Mouse (Mus musculus): ENCODE data around the gene Zfp423. TPM values are rescaled to one million over a fixed set of nuclear protein-coding genes. Genes with fewer than 3 reads are reported as not detected.

The Zfp423 gene
- polyA plus RNA-seq, 1 experiment from 2014 or later, result 36.5 TPM

GRCm38 (mm10) chr8:87754853-87755252 is 204.5 kb downstream of the Zfp423 start:
- no peaks in the 10 kb centered on the region for H3K36me3 ChIP-seq
- no peak for ATAC-seq (ENCODE audit: insufficient number of reproducible peaks, insufficient read depth, low FRiP score, low TSS enrichment)
- peaks cover 23% of the 10 kb centered on the region for H3K4me1 ChIP-seq
- no peak overlapping the region for H3K4me2 ChIP-seq (replicated peaks)
- no peak overlapping the region for H3K27ac ChIP-seq
- no peak overlapping the region for H3K4me3 ChIP-seq
- H3K9ac ChIP-seq, result no peak overlapping the region
- H3K9me3 ChIP-seq, result no peaks in the 10 kb centered on the region
- no peaks in the 10 kb centered on the region for H3K27me3 ChIP-seq
- 87% methylated on average over 8 of the region's 8 CpGs for WGBS

- no peak for ATAC-seq (ENCODE audit: insufficient number of reproducible peaks, insufficient read depth, low FRiP score, low TSS enrichment)
- Histone ChIP-seq H3K27me3 (no peaks in the 10 kb centered on the region), H3K27ac (no peak overlapping the region), H3K4me2 (replicated peaks) (no peak overlapping the region), H3K4me1 (peaks cover 19% of the 10 kb centered on the region), H3K4me3 (no peak overlapping the region), H3K9ac (no peak overlapping the region), H3K36me3 (no peaks in the 10 kb centered on the region), H3K9me3 (no peaks in the 10 kb centered on the region)
- 67% methylated on average over 2 of the region's 2 CpGs for WGBS
Measured at GRCm38 (mm10) chr8:87753636-87754035, 205.8 kb downstream of the Zfp423 start.

GRCm38 (mm10) chr8:87753148-87753547 is 206.2 kb downstream of the Zfp423 start:
- peaks cover 19% of the 10 kb centered on the region for H3K4me1 ChIP-seq
- no peak overlapping the region for H3K9ac ChIP-seq
- 0 out of 2 replicates have a peak overlapping the region, but pooled peaks have one; percentile 6 for H3K27ac ChIP-seq
- H3K9me3 ChIP-seq, result no peaks in the 10 kb centered on the region
- WGBS, result 76% methylated on average over 8 of the region's 8 CpGs
- no peak overlapping the region for H3K4me3 ChIP-seq
- no peaks in the 10 kb centered on the region for H3K27me3 ChIP-seq
- H3K36me3 ChIP-seq, result no peaks in the 10 kb centered on the region
- ATAC-seq (ENCODE audit: insufficient number of reproducible peaks, insufficient read depth, low FRiP score, low TSS enrichment), result no peak
- H3K4me2 ChIP-seq (replicated peaks), result no peak overlapping the region

GRCm38 (mm10) chr8:87752710-87753109 is 206.7 kb downstream of the Zfp423 start:
- Histone ChIP-seq H3K9ac (no peak overlapping the region), H3K4me2 (replicated peaks) (no peak overlapping the region), H3K36me3 (no peaks in the 10 kb centered on the region), H3K4me1 (peaks cover 20% of the 10 kb centered on the region), H3K27me3 (no peaks in the 10 kb centered on the region), H3K27ac (0 out of 2 replicates have a peak overlapping the region, but pooled peaks have one; percentile 6), H3K4me3 (no peak overlapping the region), H3K9me3 (no peaks in the 10 kb centered on the region)
- WGBS, result 76% methylated on average over 13 of the region's 13 CpGs
- ATAC-seq (ENCODE audit: insufficient number of reproducible peaks, insufficient read depth, low FRiP score, low TSS enrichment), result no peak

GRCm38 (mm10) chr8:87747582-87747981 is 211.8 kb downstream of the Zfp423 start:
- WGBS, result 24% methylated on average over 8 of the region's 8 CpGs
- Histone ChIP-seq H3K4me2 (replicated peaks) (no peak overlapping the region), H3K9me3 (no peaks in the 10 kb centered on the region), H3K4me3 (no peak overlapping the region), H3K4me1 (peaks cover 43% of the 10 kb centered on the region), H3K36me3 (no peaks in the 10 kb centered on the region), H3K9ac (no peak overlapping the region), H3K27me3 (no peaks in the 10 kb centered on the region), H3K27ac (no peak overlapping the region; the same call in 1 of the 2 replicates)
- ATAC-seq (ENCODE audit: insufficient number of reproducible peaks, insufficient read depth, low FRiP score, low TSS enrichment), result no peak

GRCm38 (mm10) chr8:87747142-87747541 is 212.3 kb downstream of the Zfp423 start:
- WGBS, result 28% methylated on average over 8 of the region's 8 CpGs
- no peak overlapping the region for H3K9ac ChIP-seq
- peak overlapping the region; percentile 46; the same call in 1 of the 2 replicates for H3K27ac ChIP-seq
- no peak for ATAC-seq (ENCODE audit: insufficient number of reproducible peaks, insufficient read depth, low FRiP score, low TSS enrichment)
- H3K4me3 ChIP-seq, result no peak overlapping the region
- no peaks in the 10 kb centered on the region for H3K27me3 ChIP-seq
- H3K4me1 ChIP-seq, result peaks cover 39% of the 10 kb centered on the region
- no peaks in the 10 kb centered on the region for H3K9me3 ChIP-seq
- no peak overlapping the region for H3K4me2 ChIP-seq (replicated peaks)
- no peaks in the 10 kb centered on the region for H3K36me3 ChIP-seq

GRCm38 (mm10) chr8:87746072-87746471 is 213.3 kb downstream of the Zfp423 start:
- Histone ChIP-seq H3K36me3 (no peaks in the 10 kb centered on the region), H3K27me3 (no peaks in the 10 kb centered on the region), H3K4me3 (no peak overlapping the region), H3K27ac (no peak overlapping the region), H3K4me2 (replicated peaks) (no peak overlapping the region), H3K9ac (peak overlapping the region; percentile 24; the same call in 1 of the 2 replicates), H3K9me3 (no peaks in the 10 kb centered on the region), H3K4me1 (peaks cover 31% of the 10 kb centered on the region)
- ATAC-seq (ENCODE audit: insufficient number of reproducible peaks, insufficient read depth, low FRiP score, low TSS enrichment), result no peak
- 42% methylated on average over 14 of the region's 14 CpGs for whole genome bisulfite sequencing

GRCm38 (mm10) chr8:87745125-87745698 is 214.2 kb downstream of the Zfp423 start:
- Histone ChIP-seq H3K4me2 (replicated peaks) (no peak overlapping the region), H3K27ac (peak overlapping the region; percentile 50; the same call in 1 of the 2 replicates), H3K36me3 (no peaks in the 10 kb centered on the region), H3K27me3 (no peaks in the 10 kb centered on the region), H3K9ac (no peak overlapping the region), H3K4me1 (peaks cover 26% of the 10 kb centered on the region), H3K9me3 (no peaks in the 10 kb centered on the region), H3K4me3 (no peak overlapping the region)
- ATAC-seq (ENCODE audit: insufficient number of reproducible peaks, insufficient read depth, low FRiP score, low TSS enrichment), result no peak
- WGBS, result 83% methylated on average over 20 of the region's 20 CpGs

GRCm38 (mm10) chr8:87744556-87744955 is 214.8 kb downstream of the Zfp423 start:
- Histone ChIP-seq H3K27me3 (no peaks in the 10 kb centered on the region), H3K4me3 (no peak overlapping the region), H3K4me1 (peaks cover 26% of the 10 kb centered on the region), H3K4me2 (replicated peaks) (no peak overlapping the region), H3K9me3 (no peaks in the 10 kb centered on the region), H3K36me3 (no peaks in the 10 kb centered on the region), H3K9ac (no peak overlapping the region), H3K27ac (no peak overlapping the region)
- 89% methylated on average over 6 of the region's 6 CpGs for WGBS
- ATAC-seq (ENCODE audit: insufficient number of reproducible peaks, insufficient read depth, low FRiP score, low TSS enrichment), result no peak

- no peak for ATAC-seq (ENCODE audit: insufficient number of reproducible peaks, insufficient read depth, low FRiP score, low TSS enrichment)
- H3K27me3 ChIP-seq, result no peaks in the 10 kb centered on the region
- H3K4me1 ChIP-seq, result peaks cover 26% of the 10 kb centered on the region
- H3K9me3 ChIP-seq, result no peaks in the 10 kb centered on the region
- H3K4me3 ChIP-seq, result no peak overlapping the region
- H3K4me2 ChIP-seq (replicated peaks), result no peak overlapping the region
- H3K36me3 ChIP-seq, result no peaks in the 10 kb centered on the region
- H3K9ac ChIP-seq, result no peak overlapping the region
- 0 out of 2 replicates have a peak overlapping the region, but pooled peaks have one; percentile 37 for H3K27ac ChIP-seq
- WGBS, result 86% methylated on average over 19 of the region's 19 CpGs
Measured at GRCm38 (mm10) chr8:87742016-87742415, 217.4 kb downstream of the Zfp423 start.

- Histone ChIP-seq H3K9me3 (no peaks in the 10 kb centered on the region), H3K27ac (no peak overlapping the region), H3K27me3 (no peaks in the 10 kb centered on the region), H3K4me1 (peaks cover 20% of the 10 kb centered on the region), H3K36me3 (no peaks in the 10 kb centered on the region), H3K4me3 (no peak overlapping the region), H3K9ac (no peak overlapping the region), H3K4me2 (replicated peaks) (no peak overlapping the region)
- WGBS, result 90% methylated on average over 11 of the region's 11 CpGs
- ATAC-seq (ENCODE audit: insufficient number of reproducible peaks, insufficient read depth, low FRiP score, low TSS enrichment), result no peak
Measured at GRCm38 (mm10) chr8:87740946-87741530, 218.4 kb downstream of the Zfp423 start.

- no peak for ATAC-seq (ENCODE audit: insufficient number of reproducible peaks, insufficient read depth, low FRiP score, low TSS enrichment)
- Histone ChIP-seq H3K4me2 (replicated peaks) (no peak overlapping the region), H3K27me3 (no peaks in the 10 kb centered on the region), H3K4me3 (no peak overlapping the region), H3K9me3 (no peaks in the 10 kb centered on the region), H3K4me1 (peaks cover 27% of the 10 kb centered on the region; the same call in 1 of the 2 replicates), H3K9ac (no peak overlapping the region), H3K27ac (no peak overlapping the region), H3K36me3 (no peaks in the 10 kb centered on the region)
- WGBS, result 54% methylated on average over 11 of the region's 11 CpGs
Measured at GRCm38 (mm10) chr8:87737900-87738299, 221.5 kb downstream of the Zfp423 start.

All from embryonic facial prominence, embryonic 12.5 days (tissue).